Mouse (Mus musculus): ENCODE data around the gene Rap1b. TPM values are rescaled to one million over a fixed set of nuclear protein-coding genes. Genes with fewer than 3 reads are reported as not detected.
"Not testable (repeated sequence)": the region's sequence is repeated elsewhere in the genome, so short reads cannot be mapped to it uniquely, and the experiment has no call there.

Gene Rap1b
- polyA plus RNA-seq (2012; rRNA removed): 48.8 and 49.1 TPM in 2 replicates

DNA sequence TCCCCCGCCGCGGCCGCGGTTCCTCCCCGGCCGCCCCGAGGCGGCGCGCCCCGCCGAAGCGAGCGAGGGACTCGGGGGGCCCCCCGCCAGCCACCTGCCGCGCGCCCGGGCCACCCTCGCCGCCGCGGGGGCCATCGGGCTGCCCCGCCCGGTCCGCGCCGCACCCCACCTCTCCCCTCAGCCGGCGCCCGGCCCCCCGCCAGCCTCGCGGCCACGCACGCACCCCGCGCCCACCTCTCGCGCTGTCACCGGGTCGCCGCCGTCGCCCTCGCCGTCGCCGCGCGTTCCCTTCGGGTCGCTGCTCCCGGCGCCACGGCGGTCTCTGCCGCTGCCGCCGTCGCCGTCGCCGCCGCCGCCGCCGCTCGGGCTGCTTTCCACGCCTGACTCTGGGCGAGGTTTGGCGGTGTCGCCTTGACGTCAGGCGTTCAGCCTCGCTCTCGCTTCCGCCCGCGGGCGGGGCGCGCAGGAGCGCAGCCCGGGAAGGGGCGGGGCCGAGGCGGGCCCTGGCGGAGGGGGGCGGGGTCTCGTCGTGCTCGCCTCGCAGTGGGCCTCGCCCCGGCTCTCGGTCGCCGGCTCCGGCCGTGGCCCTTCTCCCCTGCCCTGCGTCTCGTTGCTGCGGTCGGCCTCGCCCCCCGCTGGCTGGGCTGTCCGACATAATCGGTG is at the start of gene Rap1b:
Gene Rap1b (minus strand): TSS at position 439 of the 663 bp plus-strand sequence.
- 2% methylated on average over 84 of the region's 112 CpGs for WGBS
- peak within 1 kb of the TSS; percentile 76 for H3K27ac ChIP-seq (ENCODE audit: insufficient read depth, low read length)
- TF ChIP-seq CTCF (IDR thresholded peaks at IDR 0.05; ENCODE audit: borderline replicate concordance, insufficient read depth, low read depth, low read length) (no peak), POLR2A (IDR thresholded peaks at IDR 0.05; ENCODE audit: borderline replicate concordance, insufficient read depth, low read length) (peak; percentile 81)
- no peaks in the 10 kb centered on the region; the same call in 1 of the 2 replicates for H3K4me1 ChIP-seq (ENCODE audit: control insufficient read depth, insufficient read depth, low read length)
- no peaks in the 10 kb centered on the region for H3K27me3 ChIP-seq (ENCODE audit: control insufficient read depth, insufficient read depth, low read length)
- H3K4me3 ChIP-seq (replicated peaks; ENCODE audit: insufficient read depth, low read depth, low read length): peak within 1 kb of the TSS; percentile 66
- peak; percentile 96 for DNase-seq

DNA sequence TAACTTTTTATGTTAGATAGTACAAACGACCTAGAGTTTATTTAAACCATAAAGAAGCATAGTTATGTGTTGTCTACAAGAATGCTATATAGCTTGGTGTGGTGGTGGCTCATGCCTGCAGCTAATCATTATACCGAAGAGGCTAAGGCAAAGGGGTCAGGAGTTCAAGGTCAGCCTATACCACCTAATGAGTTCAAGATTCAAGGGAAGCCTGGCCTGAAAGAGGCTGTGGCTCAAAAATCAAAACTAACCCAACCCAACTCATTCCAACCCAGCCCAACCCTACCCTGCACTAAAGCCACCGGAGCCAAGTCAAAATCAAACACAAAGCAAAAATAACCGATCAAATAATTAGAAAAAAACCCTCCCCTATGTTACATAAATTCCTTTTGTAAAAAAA is 49.4 kb upstream of the Rap1b start:
- TF ChIP-seq POLR2A (IDR thresholded peaks at IDR 0.05; ENCODE audit: borderline replicate concordance, insufficient read depth, low read length): no peak
- TF ChIP-seq CTCF (IDR thresholded peaks at IDR 0.05; ENCODE audit: borderline replicate concordance, insufficient read depth, low read depth, low read length): no peak
- H3K27me3 ChIP-seq (ENCODE audit: control insufficient read depth, insufficient read depth, low read length): no peaks in the 10 kb centered on the region
- 75% methylated on average over 4 of the region's 4 CpGs for WGBS
- no peaks in the 10 kb centered on the region for H3K4me1 ChIP-seq (ENCODE audit: control insufficient read depth, insufficient read depth, low read length)
- no peak for DNase-seq
- no peak overlapping the region for H3K4me3 ChIP-seq (replicated peaks; ENCODE audit: insufficient read depth, low read depth, low read length)
- no peak overlapping the region for H3K27ac ChIP-seq (ENCODE audit: insufficient read depth, low read length)

DNA sequence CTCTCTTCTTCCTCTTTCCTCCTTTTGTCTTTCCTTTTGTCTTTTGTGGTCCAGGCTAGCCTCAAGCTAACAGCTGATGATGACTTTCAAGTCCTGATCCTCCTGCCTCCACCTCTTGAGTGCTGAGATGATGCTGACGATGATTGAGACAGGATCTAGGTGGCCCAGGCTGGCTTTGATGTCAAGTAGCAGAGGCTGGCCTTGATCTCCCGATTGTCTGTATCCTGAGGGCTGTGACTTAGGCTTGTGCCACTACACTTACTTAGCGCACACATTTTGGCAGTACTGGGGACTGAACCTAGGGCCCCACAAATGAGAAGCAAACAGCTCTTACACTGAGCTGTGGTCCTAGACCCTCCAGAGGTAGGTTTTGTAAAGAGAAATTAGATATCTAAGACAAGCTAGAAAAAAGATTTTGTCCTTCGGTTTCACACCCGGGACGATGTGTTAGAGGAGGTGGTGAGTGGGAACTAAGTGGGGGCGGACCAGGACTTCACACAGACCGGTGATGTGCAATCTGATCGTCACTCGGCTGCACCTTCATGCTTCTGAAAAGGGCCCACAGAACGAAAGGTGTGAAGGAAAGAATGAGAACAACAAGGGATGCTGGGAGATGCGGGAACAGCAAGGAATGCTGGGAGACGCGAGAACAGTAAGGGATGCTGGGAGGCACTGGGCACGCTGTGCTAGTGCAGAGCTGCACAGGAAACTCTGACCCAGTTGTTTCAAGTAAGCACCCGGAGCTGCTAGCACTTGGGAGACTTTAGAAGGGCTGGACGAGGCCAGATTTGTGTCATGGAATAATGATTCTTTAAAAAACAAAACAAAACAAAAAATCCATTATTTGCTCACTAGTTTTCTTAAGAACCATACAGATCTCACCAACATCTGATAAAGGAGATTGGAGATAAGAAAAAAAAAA is 48.5 kb upstream of the Rap1b start:
- Histone ChIP-seq H3K4me1 (ENCODE audit: control insufficient read depth, insufficient read depth, low read length) (no peaks in the 10 kb centered on the region), H3K27me3 (ENCODE audit: control insufficient read depth, insufficient read depth, low read length) (no peaks in the 10 kb centered on the region), H3K4me3 (replicated peaks; ENCODE audit: insufficient read depth, low read depth, low read length) (no peak overlapping the region), H3K27ac (ENCODE audit: insufficient read depth, low read length) (no peak overlapping the region)
- TF ChIP-seq CTCF (IDR thresholded peaks at IDR 0.05; ENCODE audit: borderline replicate concordance, insufficient read depth, low read depth, low read length): no peak
- 89% methylated on average over 17 of the region's 17 CpGs for WGBS
- no peak for DNase-seq

GRCm38 (mm10) chr10:117893128-117893527 is 47.3 kb upstream of the Rap1b start:
- 48% methylated on average over 12 of the region's 13 CpGs for WGBS
- H3K27me3 ChIP-seq (ENCODE audit: control insufficient read depth, insufficient read depth, low read length); DNase-seq; H3K4me1 ChIP-seq (ENCODE audit: control insufficient read depth, insufficient read depth, low read length); H3K4me3 ChIP-seq (replicated peaks; ENCODE audit: insufficient read depth, low read depth, low read length); H3K27ac ChIP-seq (ENCODE audit: insufficient read depth, low read length): not testable (repeated sequence)

GRCm38 (mm10) chr10:117891327-117891726 is 45.5 kb upstream of the Rap1b start:
- Histone ChIP-seq H3K27me3 (ENCODE audit: control insufficient read depth, insufficient read depth, low read length) (no peaks in the 10 kb centered on the region), H3K4me1 (ENCODE audit: control insufficient read depth, insufficient read depth, low read length) (no peaks in the 10 kb centered on the region), H3K4me3 (replicated peaks; ENCODE audit: insufficient read depth, low read depth, low read length) (no peak overlapping the region), H3K27ac (ENCODE audit: insufficient read depth, low read length) (no peak overlapping the region)
- TF ChIP-seq POLR2A (IDR thresholded peaks at IDR 0.05; ENCODE audit: borderline replicate concordance, insufficient read depth, low read length): no peak
- TF ChIP-seq CTCF (IDR thresholded peaks at IDR 0.05; ENCODE audit: borderline replicate concordance, insufficient read depth, low read depth, low read length): no peak
- WGBS: 85% methylated on average over 10 of the region's 10 CpGs
- no peak for DNase-seq

DNA sequence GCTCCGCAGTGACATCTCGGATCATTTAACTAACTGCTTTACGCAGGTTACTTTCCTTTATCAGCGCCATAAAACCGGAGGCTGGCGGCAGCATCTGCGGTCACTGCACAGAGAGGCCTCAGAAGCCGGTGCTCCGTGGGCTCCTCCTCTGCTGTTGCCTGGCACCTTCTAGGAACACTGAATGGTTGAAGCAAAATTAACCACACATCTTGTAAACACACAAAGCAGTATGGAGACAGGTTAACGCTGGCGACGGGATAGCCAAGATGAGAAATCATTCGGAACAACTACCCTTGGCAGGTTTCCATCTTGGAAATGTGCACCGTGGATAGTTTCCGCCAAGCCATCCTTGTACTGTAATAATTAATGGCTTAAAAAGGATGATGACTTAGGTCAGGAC is 43.0 kb upstream of the Rap1b start:
- 35% methylated on average over 15 of the region's 15 CpGs for WGBS

GRCm38 (mm10) chr10:117885358-117885757 is 39.5 kb upstream of the Rap1b start:
- no peak overlapping the region for H3K27ac ChIP-seq (ENCODE audit: insufficient read depth, low read length)
- no peak for DNase-seq
- 69% methylated on average over 4 of the region's 4 CpGs for WGBS
- no peak overlapping the region for H3K4me3 ChIP-seq (replicated peaks; ENCODE audit: insufficient read depth, low read depth, low read length)
- no peaks in the 10 kb centered on the region for H3K4me1 ChIP-seq (ENCODE audit: control insufficient read depth, insufficient read depth, low read length)
- H3K27me3 ChIP-seq (ENCODE audit: control insufficient read depth, insufficient read depth, low read length): no peaks in the 10 kb centered on the region
- no peak for TF ChIP-seq CTCF (IDR thresholded peaks at IDR 0.05; ENCODE audit: borderline replicate concordance, insufficient read depth, low read depth, low read length)
- no peak for TF ChIP-seq POLR2A (IDR thresholded peaks at IDR 0.05; ENCODE audit: borderline replicate concordance, insufficient read depth, low read length)

More for the DNA sequence above, 43.0 kb upstream of the Rap1b start:
- no peaks in the 10 kb centered on the region for H3K27me3 ChIP-seq (ENCODE audit: control insufficient read depth, insufficient read depth, low read length)
- no peaks in the 10 kb centered on the region for H3K4me1 ChIP-seq (ENCODE audit: control insufficient read depth, insufficient read depth, low read length)
- TF ChIP-seq CTCF (IDR thresholded peaks at IDR 0.05; ENCODE audit: borderline replicate concordance, insufficient read depth, low read depth, low read length): no peak
- no peak for TF ChIP-seq POLR2A (IDR thresholded peaks at IDR 0.05; ENCODE audit: borderline replicate concordance, insufficient read depth, low read length)
- DNase-seq: no peak
- no peak overlapping the region for H3K27ac ChIP-seq (ENCODE audit: insufficient read depth, low read length)
- H3K4me3 ChIP-seq (replicated peaks; ENCODE audit: insufficient read depth, low read depth, low read length): no peak overlapping the region

DNA sequence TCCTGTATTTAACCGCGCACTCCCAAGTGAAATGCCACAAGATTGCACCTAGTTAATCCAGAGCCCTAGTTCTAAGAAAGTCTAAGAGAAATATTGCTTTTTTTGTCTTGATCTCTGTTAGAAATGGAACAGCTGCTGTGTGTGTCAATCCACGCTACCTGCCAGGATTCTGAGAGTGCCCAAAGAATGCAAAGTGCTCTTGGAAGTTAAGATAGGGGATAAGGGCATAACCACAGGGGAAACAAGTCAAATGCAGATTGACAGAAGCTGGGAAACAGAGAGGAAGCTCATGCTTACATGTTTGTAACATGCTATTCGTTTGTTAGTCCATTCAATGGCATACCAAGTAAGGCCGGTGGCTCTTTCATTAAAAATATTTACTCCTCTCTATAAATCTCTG is 38.9 kb upstream of the Rap1b start:
- no peak for DNase-seq
- 93% methylated on average over 5 of the region's 5 CpGs for WGBS
- TF ChIP-seq CTCF (IDR thresholded peaks at IDR 0.05; ENCODE audit: borderline replicate concordance, insufficient read depth, low read depth, low read length) (no peak), POLR2A (IDR thresholded peaks at IDR 0.05; ENCODE audit: borderline replicate concordance, insufficient read depth, low read length) (no peak)
- Histone ChIP-seq H3K4me3 (replicated peaks; ENCODE audit: insufficient read depth, low read depth, low read length) (no peak overlapping the region), H3K27ac (ENCODE audit: insufficient read depth, low read length) (no peak overlapping the region), H3K4me1 (ENCODE audit: control insufficient read depth, insufficient read depth, low read length) (no peaks in the 10 kb centered on the region), H3K27me3 (ENCODE audit: control insufficient read depth, insufficient read depth, low read length) (no peaks in the 10 kb centered on the region)

Data from cerebellum, adult 2 months (tissue).